Mouse (Mus musculus): ENCODE data around the gene Anapc15-ps. TPM values are rescaled to one million over a fixed set of nuclear protein-coding genes. Genes with fewer than 3 reads are reported as not detected.
A peak's percentile ranks its signal among the peaks of the same experiment; 100 is the strongest.

The Anapc15-ps gene
- polyA plus RNA-seq, 2 experiments: not detected

GRCm38 (mm10) chr10:95717106-95717680 is 43.9 kb upstream of the Anapc15-ps start:
- no peak for ATAC-seq (ENCODE audit: low FRiP score, low read depth)

GRCm38 (mm10) chr10:95715687-95716086 is 42.4 kb upstream of the Anapc15-ps start:
- Histone ChIP-seq H3K27ac (replicated peaks; ENCODE audit: low read depth, low read length) (no peak overlapping the region), H3K27me3 (ENCODE audit: control insufficient read depth, insufficient read depth, low read length) (no peaks in the 10 kb centered on the region), H3K36me3 (ENCODE audit: control insufficient read depth, insufficient read depth, low read length) (no peaks in the 10 kb centered on the region), H3K4me2 (replicated peaks; ENCODE audit: low read depth, low read length, severe bottlenecking) (no peak overlapping the region), H3K9ac (ENCODE audit: low read depth, low read length, severe bottlenecking) (no peak overlapping the region), H3K9me3 (ENCODE audit: control insufficient read depth, low read length) (no peaks in the 10 kb centered on the region), H3K4me1 (ENCODE audit: control insufficient read depth, insufficient read depth, low read length) (peaks cover 19% of the 10 kb centered on the region), H3K4me3 (replicated peaks; ENCODE audit: low read length) (no peak overlapping the region)
- 45% methylated on average over 6 of the region's 6 CpGs for WGBS
- DNase-seq (ENCODE audit: low spot score) (no peak), ATAC-seq (ENCODE audit: low FRiP score, low read depth) (no peak)
- TF ChIP-seq POLR2A (IDR thresholded peaks at IDR 0.05; ENCODE audit: borderline replicate concordance, extremely low read depth, insufficient read depth, insufficient read length): no peak

More at GRCm38 (mm10) chr10:95717106-95717680, 43.9 kb upstream of the Anapc15-ps start:
- H3K4me1 ChIP-seq (ENCODE audit: control insufficient read depth, insufficient read depth, low read length): peaks cover 9% of the 10 kb centered on the region
- no peaks in the 10 kb centered on the region for H3K9me3 ChIP-seq (ENCODE audit: control insufficient read depth, low read length)
- no peaks in the 10 kb centered on the region for H3K36me3 ChIP-seq (ENCODE audit: control insufficient read depth, insufficient read depth, low read length)
- 88% methylated on average over 16 of the region's 16 CpGs for WGBS
- H3K9ac ChIP-seq (ENCODE audit: low read depth, low read length, severe bottlenecking): no peak overlapping the region
- no peak overlapping the region for H3K4me2 ChIP-seq (replicated peaks; ENCODE audit: low read depth, low read length, severe bottlenecking)
- H3K4me3 ChIP-seq (replicated peaks; ENCODE audit: low read length): no peak overlapping the region
- H3K27me3 ChIP-seq (ENCODE audit: control insufficient read depth, insufficient read depth, low read length): no peaks in the 10 kb centered on the region
- no peak for DNase-seq (ENCODE audit: low spot score)
- TF ChIP-seq POLR2A (IDR thresholded peaks at IDR 0.05; ENCODE audit: borderline replicate concordance, extremely low read depth, insufficient read depth, insufficient read length): no peak
- no peak overlapping the region for H3K27ac ChIP-seq (replicated peaks; ENCODE audit: low read depth, low read length)

GRCm38 (mm10) chr10:95712221-95712620 is 39.0 kb upstream of the Anapc15-ps start:
- no peak for TF ChIP-seq POLR2A (IDR thresholded peaks at IDR 0.05; ENCODE audit: borderline replicate concordance, extremely low read depth, insufficient read depth, insufficient read length)
- H3K4me1 ChIP-seq (ENCODE audit: control insufficient read depth, insufficient read depth, low read length): peaks cover 40% of the 10 kb centered on the region
- 38% methylated on average over 6 of the region's 6 CpGs for WGBS

DNA sequence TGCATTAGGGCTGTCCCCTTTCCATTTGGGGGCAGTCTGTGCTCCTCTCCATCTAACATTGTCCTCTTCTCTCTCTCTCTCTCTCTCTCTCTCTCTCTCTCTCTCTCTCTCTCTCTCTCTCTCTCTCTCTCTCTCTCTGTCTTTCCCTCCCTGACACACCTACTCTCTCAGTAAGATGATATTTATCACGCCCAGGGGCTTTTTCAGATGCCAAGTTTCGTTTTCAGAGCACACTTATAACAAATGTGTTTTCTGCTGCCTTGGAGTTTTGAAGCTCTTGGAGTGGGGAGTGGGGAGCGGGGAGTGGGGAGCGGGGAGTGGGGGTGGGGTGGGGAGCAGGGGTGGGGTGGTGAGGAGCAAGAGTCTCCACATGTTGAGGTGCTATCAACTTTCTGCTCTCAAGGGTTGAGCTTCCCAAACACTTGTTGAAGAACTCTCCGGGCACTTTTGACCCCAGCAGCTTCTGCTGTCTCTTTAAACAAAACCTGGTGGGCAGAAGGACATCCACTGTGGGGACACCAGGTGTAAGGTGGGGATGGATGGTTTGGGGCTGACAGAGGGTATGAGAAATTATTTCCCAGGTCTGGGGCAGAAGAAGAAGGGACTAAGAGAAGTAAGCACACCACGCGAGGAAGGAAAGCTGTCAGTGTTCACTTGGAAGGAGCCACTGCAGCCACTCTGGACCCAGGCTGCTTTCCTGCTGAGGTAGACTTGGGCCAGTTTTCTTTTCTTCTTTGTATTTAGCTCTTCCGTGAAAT is 36.8 kb upstream of the Anapc15-ps start:
- 47% methylated on average over 8 of the region's 8 CpGs for WGBS
- peak; percentile 73 for DNase-seq (ENCODE audit: low spot score)
- H3K9ac ChIP-seq (ENCODE audit: low read depth, low read length, severe bottlenecking): no peak overlapping the region
- H3K4me3 ChIP-seq (replicated peaks; ENCODE audit: low read length): no peak overlapping the region
- H3K27me3 ChIP-seq (ENCODE audit: control insufficient read depth, insufficient read depth, low read length): no peaks in the 10 kb centered on the region
- H3K36me3 ChIP-seq (ENCODE audit: control insufficient read depth, insufficient read depth, low read length): no peaks in the 10 kb centered on the region
- no peaks in the 10 kb centered on the region for H3K9me3 ChIP-seq (ENCODE audit: control insufficient read depth, low read length)
- no peak for ATAC-seq (ENCODE audit: low FRiP score, low read depth)
- no peak for TF ChIP-seq POLR2A (IDR thresholded peaks at IDR 0.05; ENCODE audit: borderline replicate concordance, extremely low read depth, insufficient read depth, insufficient read length)
- no peak overlapping the region for H3K4me2 ChIP-seq (replicated peaks; ENCODE audit: low read depth, low read length, severe bottlenecking)
- peaks cover 45% of the 10 kb centered on the region for H3K4me1 ChIP-seq (ENCODE audit: control insufficient read depth, insufficient read depth, low read length)
- H3K27ac ChIP-seq (replicated peaks; ENCODE audit: low read depth, low read length): no peak overlapping the region

More at GRCm38 (mm10) chr10:95712221-95712620, 39.0 kb upstream of the Anapc15-ps start:
- H3K4me3 ChIP-seq (replicated peaks; ENCODE audit: low read length): no peak overlapping the region
- no peaks in the 10 kb centered on the region for H3K9me3 ChIP-seq (ENCODE audit: control insufficient read depth, low read length)
- no peak for ATAC-seq (ENCODE audit: low FRiP score, low read depth)
- DNase-seq (ENCODE audit: low spot score): no peak
- H3K36me3 ChIP-seq (ENCODE audit: control insufficient read depth, insufficient read depth, low read length): no peaks in the 10 kb centered on the region
- no peak overlapping the region for H3K4me2 ChIP-seq (replicated peaks; ENCODE audit: low read depth, low read length, severe bottlenecking)
- peak overlapping the region; percentile 59; the same call in 1 of the 2 replicates for H3K27ac ChIP-seq (replicated peaks; ENCODE audit: low read depth, low read length)
- H3K9ac ChIP-seq (ENCODE audit: low read depth, low read length, severe bottlenecking): no peak overlapping the region
- no peaks in the 10 kb centered on the region for H3K27me3 ChIP-seq (ENCODE audit: control insufficient read depth, insufficient read depth, low read length)

- 31% methylated on average over 10 of the region's 10 CpGs for WGBS
- ATAC-seq (ENCODE audit: low FRiP score, low read depth) (no peak), DNase-seq (ENCODE audit: low spot score) (peak; percentile 67)
- TF ChIP-seq POLR2A (IDR thresholded peaks at IDR 0.05; ENCODE audit: borderline replicate concordance, extremely low read depth, insufficient read depth, insufficient read length): no peak
- Histone ChIP-seq H3K36me3 (ENCODE audit: control insufficient read depth, insufficient read depth, low read length) (no peaks in the 10 kb centered on the region), H3K27me3 (ENCODE audit: control insufficient read depth, insufficient read depth, low read length) (no peaks in the 10 kb centered on the region), H3K4me3 (replicated peaks; ENCODE audit: low read length) (no peak overlapping the region), H3K27ac (replicated peaks; ENCODE audit: low read depth, low read length) (peak overlapping the region; percentile 29; the same call in 1 of the 2 replicates), H3K9ac (ENCODE audit: low read depth, low read length, severe bottlenecking) (no peak overlapping the region), H3K4me1 (ENCODE audit: control insufficient read depth, insufficient read depth, low read length) (peaks cover 45% of the 10 kb centered on the region), H3K9me3 (ENCODE audit: control insufficient read depth, low read length) (no peaks in the 10 kb centered on the region), H3K4me2 (replicated peaks; ENCODE audit: low read depth, low read length, severe bottlenecking) (no peak overlapping the region)
Observed at GRCm38 (mm10) chr10:95709143-95709880, 36.1 kb upstream of the Anapc15-ps start.

Data from limb, embryonic 14.5 days (tissue).